Mouse (Mus musculus) olfactory bulb, adult 2 months (tissue): ENCODE data around the gene Majin.

Source experiments
- CTCF ChIP-seq: fragments of 200-500 bp; IDR thresholded peaks from 2 replicates; pipeline ENCODE4 v1.5.1; 2012; ENCODE audit warnings: low read depth, mild to moderate bottlenecking, low read length, moderate library complexity; ENCODE audit not compliant: insufficient read depth
- POLR2A ChIP-seq: fragments of 200-500 bp; IDR thresholded peaks from 2 replicates; pipeline ENCODE4 v1.6.1; 2012; ENCODE audit warnings: mild to moderate bottlenecking, low read depth, low read length, moderate library complexity; ENCODE audit not compliant: insufficient read depth

- TF ChIP-seq CTCF: no peak
- no peak for TF ChIP-seq POLR2A
These were observed 51.9 kb downstream of the Majin start for GRCm38 (mm10) chr19:6236053-6236441.
